Mouse (Mus musculus) intestine, postnatal 0 days (tissue): Measurements from ENCODE around the gene Bpi. TPM values are rescaled to one million over a fixed set of nuclear protein-coding genes. Genes with fewer than 3 reads are reported as not detected.
A peak's percentile ranks its signal among the peaks of the same experiment; 100 is the strongest.

Experiments
- ATAC-seq: fragments of 200-750 bp; cut with Nextera tagmentation; 2 replicates; pipeline ENCODE4 v1.8.0; 2017; ENCODE audit warnings: mild to moderate bottlenecking, moderate TSS enrichment, moderate library complexity
- H3K27ac ChIP-seq: fragments of 300-500 bp; sonication (generic); 2 replicates; pipeline ENCODE4 v1.5.1; 2014; ENCODE audit warnings: mild to moderate bottlenecking, low read depth, low read length, moderate library complexity
- H3K27me3 ChIP-seq: fragments of 300-500 bp; sonication (generic); replicated peaks from 2 replicates; pipeline ENCODE4 v1.6.1; 2014; ENCODE audit warnings: low read length, mixed read lengths; ENCODE audit not compliant: control insufficient read depth, insufficient read depth
- H3K36me3 ChIP-seq: fragments of 300-500 bp; sonication (generic); 2 replicates; pipeline ENCODE4 v1.6.1; 2014; ENCODE audit warnings: mild to moderate bottlenecking, moderate library complexity; ENCODE audit not compliant: control insufficient read depth, insufficient read depth
- H3K4me1 ChIP-seq: fragments of 300-500 bp; sonication (generic); replicated peaks from 2 replicates; pipeline ENCODE4 v1.6.1; 2014; ENCODE audit warnings: antibody characterized with exemption, low read length, mixed read lengths; ENCODE audit not compliant: control insufficient read depth, insufficient read depth
- H3K4me2 ChIP-seq: fragments of 300-500 bp; sonication (generic); replicated peaks from 2 replicates; pipeline ENCODE4 v1.6.1; 2014; ENCODE audit warnings: low read depth, mild to moderate bottlenecking, moderate library complexity
- H3K4me3 ChIP-seq: fragments of 300-500 bp; sonication (generic); 2 replicates; pipeline ENCODE4 v1.5.1; 2014; ENCODE audit warnings: low read depth, low read length
- H3K9ac ChIP-seq: fragments of 300-500 bp; sonication (generic); 2 replicates; pipeline ENCODE4 v1.6.1; 2014; ENCODE audit warnings: mild to moderate bottlenecking, low read depth, low read length
- H3K9me3 ChIP-seq: fragments of 300-500 bp; sonication (generic); 2 replicates; pipeline ENCODE4 v1.6.1; 2016; ENCODE audit warnings: mixed run types; ENCODE audit not compliant: control insufficient read depth
- CTCF ChIP-seq: sonication (generic); IDR thresholded peaks from 2 replicates; pipeline ENCODE4 v1.5.1; 2016; ENCODE audit warnings: low read depth, mild to moderate bottlenecking, control low read depth, antibody characterized with exemption, moderate library complexity
- WGBS: fragments of 180-500 bp; shearing (Covaris S2); extraction: QIAGEN DNeasy Blood & Tissue Kit; methylation state at CpG from one replicate; pipeline ENCODE4 v1.1.7; 2014; 5-methylcytosine and 5-hydroxymethylcytosine counted together
- polyA plus RNA-seq: library from polyadenylated mRNA; unstranded; fragments of >200 nt; fragmentation: Nextera tagmentation; extraction: Ambion mirVana; gene quantifications from 2 replicates; pipeline ENCODE4 v1.2.1, GENCODE M21; 2015

Bpi gene
- polyA plus RNA-seq, 1 experiment from 2014 or later = not detected

GRCm38 (mm10) chr2:158247852-158248251 is 10.0 kb upstream of the Bpi start:
- Histone ChIP-seq H3K9me3 (no peaks in the 10 kb centered on the region), H3K4me1 (no peaks in the 10 kb centered on the region), H3K27me3 (no peaks in the 10 kb centered on the region), H3K4me3 (no peak overlapping the region), H3K27ac (no peak overlapping the region), H3K36me3 (no peaks in the 10 kb centered on the region), H3K9ac (no peak overlapping the region), H3K4me2 (no peak overlapping the region)
- TF ChIP-seq CTCF = no peak
- no peak for ATAC-seq
- 66% methylated on average over 6 of the region's 6 CpGs for WGBS

DNA sequence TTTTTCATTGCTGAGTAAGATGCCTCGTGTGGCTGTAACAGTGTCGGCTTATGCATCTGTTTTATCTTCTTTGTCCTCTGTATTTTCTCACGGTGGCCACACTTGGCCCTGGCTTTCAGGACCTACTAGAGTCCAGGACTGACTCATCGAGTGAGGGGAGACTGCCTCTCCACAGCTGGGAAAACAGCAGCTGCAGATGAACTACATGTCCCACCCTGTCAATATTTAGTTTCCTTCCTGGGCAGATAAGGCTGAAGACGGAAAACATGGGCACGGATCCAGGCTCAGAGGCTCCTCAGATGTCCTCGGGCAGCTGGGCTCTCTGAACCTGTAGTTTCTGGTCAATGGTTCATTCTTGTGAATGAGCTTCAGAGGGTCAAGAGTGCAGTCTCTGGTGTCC is 9.6 kb upstream of the Bpi start:
- H3K27ac ChIP-seq = no peak overlapping the region
- TF ChIP-seq CTCF = no peak
- no peak overlapping the region for H3K4me2 ChIP-seq
- H3K4me3 ChIP-seq = no peak overlapping the region
- no peaks in the 10 kb centered on the region for H3K9me3 ChIP-seq
- no peaks in the 10 kb centered on the region for H3K36me3 ChIP-seq
- H3K9ac ChIP-seq = no peak overlapping the region
- peak; percentile 68 for ATAC-seq
- H3K27me3 ChIP-seq = no peaks in the 10 kb centered on the region
- 13% methylated on average over 7 of the region's 7 CpGs for WGBS
- no peaks in the 10 kb centered on the region for H3K4me1 ChIP-seq

GRCm38 (mm10) chr2:158250558-158250957 is 7.3 kb upstream of the Bpi start:
- Histone ChIP-seq H3K36me3 (no peaks in the 10 kb centered on the region), H3K4me3 (no peak overlapping the region), H3K4me1 (no peaks in the 10 kb centered on the region), H3K27me3 (no peaks in the 10 kb centered on the region), H3K4me2 (no peak overlapping the region), H3K9me3 (no peaks in the 10 kb centered on the region), H3K27ac (no peak overlapping the region), H3K9ac (no peak overlapping the region)
- no peak for TF ChIP-seq CTCF
- WGBS = 76% methylated on average over 4 of the region's 4 CpGs
- no peak for ATAC-seq

DNA sequence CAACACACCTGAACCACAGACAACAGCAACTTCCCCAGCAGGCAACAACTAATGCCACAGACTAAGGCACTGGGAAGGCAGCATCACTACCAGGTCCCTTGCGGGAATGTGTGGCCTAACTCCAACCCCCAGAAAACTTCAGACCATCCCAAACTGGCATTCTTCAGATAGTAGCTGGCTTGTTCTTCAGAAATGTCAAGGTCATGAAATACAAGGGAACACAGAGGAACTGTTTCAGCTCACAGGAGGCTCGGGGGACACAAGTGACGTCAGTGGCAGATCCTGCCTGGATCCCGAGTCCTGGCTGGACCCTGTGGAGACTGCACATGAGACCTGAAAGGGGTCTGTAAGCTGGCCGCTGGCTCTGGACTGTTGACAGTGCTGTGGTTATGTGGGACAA is 4.1 kb upstream of the Bpi start:
- Histone ChIP-seq H3K9ac (no peak overlapping the region), H3K27ac (no peak overlapping the region), H3K27me3 (no peaks in the 10 kb centered on the region), H3K4me1 (no peaks in the 10 kb centered on the region), H3K4me2 (no peak overlapping the region), H3K4me3 (no peak overlapping the region), H3K9me3 (no peaks in the 10 kb centered on the region), H3K36me3 (no peaks in the 10 kb centered on the region)
- ATAC-seq = no peak
- WGBS = 79% methylated on average over 5 of the region's 5 CpGs
- no peak for TF ChIP-seq CTCF

- no peak for ATAC-seq
- Histone ChIP-seq H3K4me3 (no peak overlapping the region), H3K27ac (no peak overlapping the region), H3K4me1 (no peaks in the 10 kb centered on the region), H3K9me3 (no peaks in the 10 kb centered on the region), H3K36me3 (no peaks in the 10 kb centered on the region), H3K4me2 (no peak overlapping the region), H3K27me3 (no peaks in the 10 kb centered on the region), H3K9ac (no peak overlapping the region)
- no peak for TF ChIP-seq CTCF
- WGBS = 11% methylated on average over 5 of the region's 5 CpGs
Observed at GRCm38 (mm10) chr2:158256894-158257293, 1.0 kb upstream of the Bpi start.

DNA sequence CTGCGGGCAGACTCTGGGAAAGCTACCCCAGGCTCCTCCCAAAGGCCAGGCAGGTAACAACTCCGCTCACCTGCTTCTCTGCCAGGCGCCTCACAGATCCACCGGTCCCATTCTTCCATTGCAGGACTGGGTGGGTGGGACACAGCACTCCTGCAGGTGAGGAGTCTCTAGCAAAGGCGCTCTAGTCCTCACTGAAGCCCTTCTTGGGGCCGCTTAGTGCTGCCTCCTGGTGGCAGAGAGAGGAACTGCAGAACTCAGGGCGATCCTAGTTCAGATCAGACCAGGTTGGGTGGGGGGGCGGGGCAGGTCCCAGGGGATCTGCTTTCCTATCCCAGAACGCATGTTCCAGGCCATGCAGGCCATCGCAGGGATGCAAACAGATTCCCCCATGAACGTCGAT is 887 bp downstream of the Bpi start:
- Histone ChIP-seq H3K36me3 (no peaks in the 10 kb centered on the region), H3K27ac (no peak overlapping the region), H3K4me1 (no peaks in the 10 kb centered on the region), H3K9ac (no peak overlapping the region), H3K4me3 (no peak overlapping the region), H3K27me3 (no peaks in the 10 kb centered on the region), H3K4me2 (no peak overlapping the region), H3K9me3 (no peaks in the 10 kb centered on the region)
- ATAC-seq = peak; percentile 56
- peak; percentile 84 for TF ChIP-seq CTCF
- WGBS = 17% methylated on average over 12 of the region's 12 CpGs

GRCm38 (mm10) chr2:158259498-158259897 is 1.6 kb downstream of the Bpi start:
- Histone ChIP-seq H3K9me3 (no peaks in the 10 kb centered on the region), H3K36me3 (no peaks in the 10 kb centered on the region), H3K4me2 (no peak overlapping the region), H3K27ac (no peak overlapping the region), H3K4me1 (no peaks in the 10 kb centered on the region), H3K9ac (no peak overlapping the region), H3K27me3 (no peaks in the 10 kb centered on the region), H3K4me3 (no peak overlapping the region)
- TF ChIP-seq CTCF = no peak
- 67% methylated on average over 8 of the region's 8 CpGs for WGBS
- ATAC-seq = no peak
